Mouse (Mus musculus) brain, embryonic 18.5 days (tissue): Measurements from ENCODE around the gene Slc7a11.
A peak's percentile ranks its signal among the peaks of the same experiment; 100 is the strongest.

Source experiments
- DNase-seq: peaks from one replicate; pipeline ENCODE4 v3.0.0-alpha.2; 2012; ENCODE audit warnings: low read depth, low spot score

The Slc7a11 gene

DNA sequence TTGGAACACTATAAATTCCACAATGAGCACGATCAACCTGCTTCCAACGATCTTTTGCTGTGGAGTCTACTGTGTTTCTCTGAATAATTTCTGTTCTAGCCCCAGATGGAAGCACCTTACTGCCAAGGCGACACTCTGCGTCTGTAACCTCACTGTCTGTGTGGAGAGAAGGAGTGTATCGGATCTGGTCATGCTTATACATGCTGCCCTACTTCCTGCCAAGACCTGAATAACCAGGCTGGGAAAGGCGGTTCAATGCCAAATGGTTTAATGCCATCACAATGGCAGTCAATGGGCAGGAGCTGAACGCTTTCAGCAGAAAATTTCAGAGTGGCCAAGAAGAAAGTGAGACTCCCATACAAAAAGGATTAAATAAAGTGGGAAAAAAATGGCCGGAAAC lies 137.1 kb downstream of the Slc7a11 start:
- DNase-seq, result no peak

DNA sequence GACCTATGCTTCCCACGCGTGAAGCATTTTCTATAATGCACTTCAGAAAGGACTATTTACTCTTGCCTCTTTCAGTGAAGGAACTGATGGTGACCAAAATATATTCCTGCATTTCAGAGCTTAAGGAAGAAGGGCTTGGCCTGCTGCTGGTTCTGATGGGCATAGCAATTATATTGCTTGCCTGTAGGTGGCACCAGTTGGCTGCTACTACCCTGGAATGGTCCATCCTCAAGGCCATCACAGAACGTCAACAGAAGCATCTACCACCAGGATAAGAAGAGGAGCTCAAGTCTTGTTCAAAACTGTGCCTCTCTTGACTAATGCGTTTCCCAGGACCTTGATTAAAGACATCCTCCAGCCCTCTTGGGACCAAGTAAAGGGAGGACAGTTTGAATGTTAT lies 139.3 kb downstream of the Slc7a11 start:
- no peak for DNase-seq

DNA sequence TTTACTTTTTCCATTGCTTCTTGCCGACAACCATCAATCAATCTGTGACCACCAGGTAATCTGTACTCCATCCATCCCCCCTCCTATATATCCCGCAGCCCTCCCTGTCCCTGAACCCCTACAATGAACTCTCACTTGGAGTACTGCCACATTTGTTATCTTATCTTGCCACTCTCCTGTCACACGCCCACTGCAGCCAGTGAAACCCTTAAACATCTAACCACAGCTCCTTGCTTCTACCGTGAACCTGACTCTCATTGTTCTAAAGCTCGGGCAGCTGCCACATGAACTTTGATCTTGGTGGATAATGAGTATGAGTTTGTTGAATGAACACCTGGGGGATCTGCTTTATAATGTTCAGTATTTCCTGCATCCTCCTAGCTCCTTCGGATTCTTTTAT lies 140.8 kb downstream of the Slc7a11 start:
- DNase-seq, result no peak

DNA sequence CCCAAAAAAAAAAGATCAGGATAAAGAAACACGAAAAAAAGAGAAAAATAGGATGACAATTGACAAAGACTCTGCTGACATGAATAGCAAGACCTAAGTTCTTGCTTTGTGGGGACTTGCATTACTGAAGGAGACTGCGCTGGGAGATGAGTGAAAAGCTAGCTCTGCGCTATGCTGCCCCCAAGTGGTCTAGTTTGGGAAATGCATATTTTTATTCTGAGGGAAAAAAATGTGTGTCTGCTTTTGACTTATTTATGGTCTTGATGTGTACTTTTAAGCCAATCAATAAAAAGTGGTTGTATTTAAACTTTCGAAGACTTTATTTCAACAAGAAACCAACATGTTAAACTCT lies 142.5 kb downstream of the Slc7a11 start:
- peak; percentile 69 for DNase-seq

DNA sequence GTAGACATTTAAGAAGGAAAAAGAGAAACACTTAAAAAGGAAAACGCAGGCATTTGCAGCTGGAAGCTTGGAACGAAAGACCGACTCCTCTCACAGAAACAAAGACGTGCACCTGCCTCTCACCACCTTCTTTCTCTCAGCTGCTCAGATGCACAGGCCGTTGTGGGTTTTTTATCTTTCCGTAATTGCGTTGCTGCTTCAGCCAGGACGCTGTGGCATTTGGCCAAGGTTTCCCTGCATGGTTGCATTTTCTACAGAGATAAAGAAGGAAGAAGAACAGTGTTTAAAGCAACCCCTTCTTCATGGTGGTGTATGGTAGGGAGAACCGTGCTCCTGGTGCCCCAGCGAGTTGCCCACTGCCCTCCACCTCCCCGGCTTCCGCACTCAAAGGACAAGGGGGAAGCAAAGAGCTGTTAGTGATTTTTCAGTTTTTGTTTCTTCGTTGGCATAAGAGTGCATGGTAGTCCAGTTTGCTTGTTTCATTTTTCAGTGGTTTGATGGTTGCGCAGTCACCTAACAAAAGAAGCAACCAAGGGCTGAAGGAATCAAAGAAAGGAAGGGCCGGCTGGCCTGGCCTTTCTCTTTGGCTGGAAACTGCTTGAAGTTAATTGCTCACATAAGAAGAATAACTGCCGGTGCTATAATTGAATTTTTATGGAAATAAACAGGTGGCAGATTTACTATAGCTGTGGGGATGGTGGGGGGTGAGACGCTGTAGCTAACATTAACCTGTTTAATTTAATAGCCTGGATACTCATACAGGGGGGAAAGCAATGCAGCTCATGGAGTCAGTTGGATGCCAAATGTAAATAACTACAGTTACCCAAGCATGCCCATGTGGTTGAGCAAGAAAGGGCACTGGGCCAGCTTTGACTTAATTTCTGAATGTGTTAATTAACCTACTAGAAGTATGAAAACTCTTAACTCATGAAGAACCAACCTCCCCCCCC lies 143.1 kb downstream of the Slc7a11 start:
- DNase-seq, result no peak

DNA sequence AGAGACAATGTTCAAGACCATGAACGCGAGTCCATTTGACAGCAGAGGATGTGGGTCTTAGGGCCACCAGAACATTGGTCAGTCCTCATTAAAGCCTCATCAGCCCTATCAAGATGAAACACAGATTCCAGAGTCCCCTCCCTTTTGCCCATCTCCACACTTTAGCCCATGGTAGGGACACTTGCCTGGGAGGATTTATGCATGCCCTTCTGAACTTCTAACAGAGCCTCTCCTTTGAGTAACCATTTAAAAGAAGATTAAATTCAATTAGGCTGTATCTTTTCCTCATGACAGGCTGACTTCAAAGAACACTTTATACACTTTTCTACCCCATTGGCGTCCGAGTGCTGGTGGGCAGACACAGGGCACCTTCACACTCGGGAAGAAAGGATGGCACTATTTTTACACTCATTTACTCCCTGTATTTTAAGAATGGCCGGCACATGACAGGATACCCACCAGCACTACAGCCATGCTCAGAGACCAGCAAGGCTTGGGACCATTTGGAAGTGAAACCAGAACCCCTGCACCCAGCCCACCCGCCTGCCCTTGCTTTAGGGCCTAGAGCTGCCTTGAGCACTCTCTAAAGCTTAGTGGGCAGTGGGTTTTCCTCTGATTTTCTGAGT lies 144.9 kb downstream of the Slc7a11 start:
- no peak for DNase-seq

DNA sequence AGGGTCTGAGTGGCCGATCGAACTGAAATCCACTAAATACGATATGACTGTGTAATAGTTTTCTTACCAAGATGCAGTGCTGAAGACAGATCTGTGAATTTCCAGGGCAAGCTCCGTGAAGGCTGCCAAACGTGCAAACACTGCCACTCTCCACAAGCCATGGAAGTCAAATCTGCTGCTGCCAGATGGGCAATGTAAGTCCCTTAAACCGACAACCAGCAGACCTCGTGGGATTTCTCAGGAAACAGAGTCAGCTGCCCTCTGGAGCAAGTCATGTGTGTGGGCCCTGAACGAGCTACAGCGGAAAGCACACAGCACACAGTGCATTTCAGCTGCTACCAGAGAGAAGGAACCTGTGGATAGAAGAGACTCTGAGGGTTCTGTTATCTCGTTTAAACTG lies 146.5 kb downstream of the Slc7a11 start:
- no peak for DNase-seq

DNA sequence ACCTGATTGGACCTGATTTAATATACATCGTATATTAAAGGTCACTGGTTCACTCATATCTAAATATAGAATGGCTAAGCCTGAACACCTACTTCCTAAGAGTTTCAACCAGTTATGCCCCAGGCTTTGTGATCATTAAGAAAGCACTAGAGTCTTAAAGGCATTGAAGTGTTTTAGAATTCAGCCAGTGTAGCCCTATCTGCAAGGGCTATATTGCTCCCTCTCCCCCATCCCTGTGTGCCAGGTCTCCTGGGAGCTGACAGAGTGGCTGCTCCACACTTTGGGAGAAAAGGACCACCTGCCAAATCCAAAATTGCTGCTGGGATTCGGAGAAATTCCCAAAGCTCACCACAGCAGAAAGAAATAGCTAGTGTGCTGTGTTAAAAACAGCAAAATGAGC lies 168.4 kb downstream of the Slc7a11 start:
- DNase-seq, result no peak

DNA sequence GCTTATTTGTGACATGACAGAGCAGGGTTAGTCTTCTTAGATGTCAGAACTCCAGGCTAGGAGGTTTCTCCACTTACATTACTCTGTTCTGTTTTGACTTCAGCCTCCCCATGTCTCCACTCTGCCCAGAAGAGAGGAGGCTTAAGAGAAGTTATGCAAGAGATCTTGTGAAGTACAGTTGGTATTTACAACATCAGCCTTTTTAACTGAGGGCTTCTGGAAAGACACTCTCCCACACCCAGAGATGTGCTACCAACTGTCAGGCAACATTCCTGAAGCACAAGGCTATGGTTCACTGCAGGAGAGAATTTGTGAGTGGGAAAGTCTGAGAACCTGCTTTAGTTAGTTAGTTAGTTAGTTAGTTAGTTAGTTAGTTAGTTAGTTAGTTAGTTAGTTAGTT lies 171.2 kb downstream of the Slc7a11 start:
- DNase-seq, result no peak

DNA sequence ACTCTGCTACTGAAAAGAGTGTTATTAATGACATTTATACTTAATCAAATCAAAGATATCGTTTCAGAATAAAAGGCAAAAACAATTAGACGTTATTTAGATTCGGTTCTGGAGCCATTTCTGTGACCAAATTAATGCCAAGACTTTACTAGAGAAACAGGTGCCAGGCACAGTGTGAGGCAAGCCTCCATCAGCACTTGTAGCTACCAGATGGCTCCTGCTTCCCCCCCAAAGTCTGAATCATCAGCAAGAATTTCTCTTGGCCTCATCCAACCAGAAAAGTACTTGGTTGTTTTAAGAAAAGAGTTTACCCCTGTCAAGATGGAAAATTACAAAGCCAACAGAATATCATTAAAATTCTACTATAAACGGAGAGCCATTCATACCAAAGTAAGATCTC lies 173.7 kb downstream of the Slc7a11 start:
- peak; percentile 28 for DNase-seq

DNA sequence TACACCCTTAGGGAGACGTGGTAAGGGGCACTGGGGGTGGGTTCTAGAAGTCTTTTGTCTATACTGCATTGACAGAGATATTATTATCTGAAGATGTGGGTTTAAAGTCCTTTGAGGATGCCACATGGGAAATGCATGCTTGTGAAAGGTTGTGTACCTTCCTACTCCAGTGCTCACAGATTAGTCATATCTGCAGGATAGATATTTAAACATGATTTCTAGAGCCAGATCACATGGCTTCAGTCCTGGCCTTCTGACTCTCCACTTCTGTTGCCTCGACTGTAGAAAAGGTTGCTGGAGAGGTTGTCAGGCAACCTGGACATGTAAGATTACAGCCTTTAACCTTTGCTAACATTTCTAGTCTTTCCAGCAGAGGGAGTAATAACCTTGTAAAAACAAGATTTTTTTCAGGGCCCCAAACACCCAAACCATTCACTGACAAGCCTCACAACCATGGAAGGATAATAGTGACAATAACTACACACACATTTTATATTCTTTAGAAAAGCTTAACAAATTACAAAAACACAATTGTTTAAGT lies 180.8 kb downstream of the Slc7a11 start:
- no peak for DNase-seq

DNA sequence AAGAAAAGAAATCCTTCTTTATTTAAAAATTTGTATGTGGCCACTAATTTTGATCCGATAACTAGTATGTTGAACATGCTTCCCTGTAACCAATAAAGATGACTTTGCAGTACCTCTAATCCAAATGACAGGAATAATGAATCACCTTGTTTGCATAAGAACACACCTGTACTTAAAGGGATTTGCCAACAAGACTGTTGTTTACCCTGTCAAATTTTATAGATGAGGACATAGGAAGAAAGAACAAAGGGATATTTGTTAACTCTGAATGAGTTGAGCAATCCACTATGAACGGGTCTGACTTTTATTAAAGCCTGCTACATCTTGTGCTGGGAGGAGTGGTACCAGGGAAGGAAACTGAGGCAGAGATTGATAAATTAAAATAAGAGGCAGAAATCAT lies 181.3 kb downstream of the Slc7a11 start:
- DNase-seq, result no peak

DNA sequence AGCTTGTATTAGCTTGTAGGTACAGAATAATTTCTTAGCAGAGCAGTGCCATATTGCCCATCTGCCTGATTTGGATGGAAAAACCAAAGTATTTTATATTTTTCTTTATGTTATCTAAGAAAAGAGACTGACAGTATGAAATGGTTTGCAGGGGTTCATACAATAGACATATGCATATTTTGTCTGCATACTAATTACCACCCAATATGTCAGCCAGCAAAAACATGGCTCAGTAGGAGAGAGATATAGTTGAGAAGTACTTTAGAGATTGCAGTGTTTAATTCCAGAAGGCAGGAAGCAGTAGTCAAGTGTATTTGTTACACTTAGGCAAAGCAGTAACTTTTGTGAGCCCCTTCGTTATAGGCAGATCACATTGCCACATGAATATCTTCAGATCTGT lies 182.7 kb downstream of the Slc7a11 start:
- no peak for DNase-seq

DNA sequence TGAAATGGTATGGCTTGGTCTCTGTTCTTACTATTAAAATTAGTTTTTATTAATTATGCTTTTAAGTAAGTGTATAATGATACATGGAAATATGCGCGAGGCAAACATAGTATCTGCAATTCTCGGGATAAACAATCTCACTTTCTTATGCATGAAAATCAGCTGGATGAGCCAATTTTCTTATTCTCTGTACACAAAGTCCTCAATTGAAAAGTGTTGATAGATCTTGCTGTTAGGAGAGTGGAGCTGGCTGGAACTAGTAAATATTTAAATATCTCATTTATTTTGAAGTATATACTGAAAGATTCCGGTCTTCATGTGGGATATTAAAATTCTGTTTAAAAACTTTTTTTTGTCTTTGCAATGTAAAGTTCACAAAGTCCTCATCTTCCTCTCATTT lies 184.6 kb downstream of the Slc7a11 start:
- DNase-seq, result no peak

DNA sequence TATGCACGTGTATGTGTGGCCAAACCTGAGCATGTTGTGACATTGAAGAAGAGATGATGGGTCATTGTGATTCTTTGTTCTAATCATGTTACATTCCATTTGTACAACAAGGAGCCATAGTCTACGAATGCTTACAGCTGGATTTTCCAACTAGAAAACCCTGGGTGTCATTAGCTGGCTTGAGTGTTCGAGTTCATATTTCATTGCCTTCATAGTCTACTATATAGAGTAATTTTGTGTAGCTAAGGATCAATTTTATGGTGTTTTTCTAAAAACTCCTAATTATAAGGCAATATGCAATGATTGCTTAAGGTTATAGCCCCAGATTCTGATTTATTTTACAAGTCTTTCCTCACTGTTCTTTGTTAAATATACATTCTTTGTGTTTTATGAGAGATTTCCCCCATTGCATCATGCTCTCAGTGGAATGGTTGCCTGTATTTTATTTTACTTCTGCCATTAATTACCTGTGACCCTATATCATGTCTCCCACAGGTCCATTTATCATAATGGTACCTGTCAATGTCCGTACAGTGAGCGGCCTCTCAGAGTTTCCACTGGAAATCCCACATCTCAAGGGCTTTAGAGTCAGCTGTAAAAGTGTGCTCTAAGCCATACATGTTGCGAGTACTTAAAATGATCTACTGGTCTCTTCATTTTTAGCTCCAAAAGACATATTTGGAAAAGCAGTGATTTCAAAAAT lies 193.7 kb downstream of the Slc7a11 start:
- DNase-seq, result no peak

DNA sequence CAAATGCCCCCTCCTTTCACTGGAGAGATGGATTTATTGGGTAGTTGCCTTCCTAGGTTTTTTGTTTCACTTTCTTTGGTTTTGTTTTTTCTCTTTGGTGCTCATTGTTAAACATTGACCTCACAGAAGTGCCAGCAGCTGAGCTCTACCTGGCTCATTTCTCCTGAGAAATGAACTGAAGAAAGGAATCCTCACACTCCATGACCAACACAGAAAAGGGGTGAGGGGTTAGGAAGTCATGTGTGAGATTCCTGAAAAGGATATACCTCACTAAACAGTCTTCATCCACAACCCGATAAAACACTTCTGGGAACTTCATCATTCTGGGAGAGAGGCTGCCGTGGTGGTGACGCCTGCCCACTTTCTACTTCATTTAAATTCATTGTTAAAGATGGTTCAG lies 207.4 kb downstream of the Slc7a11 start:
- DNase-seq, result no peak

DNA sequence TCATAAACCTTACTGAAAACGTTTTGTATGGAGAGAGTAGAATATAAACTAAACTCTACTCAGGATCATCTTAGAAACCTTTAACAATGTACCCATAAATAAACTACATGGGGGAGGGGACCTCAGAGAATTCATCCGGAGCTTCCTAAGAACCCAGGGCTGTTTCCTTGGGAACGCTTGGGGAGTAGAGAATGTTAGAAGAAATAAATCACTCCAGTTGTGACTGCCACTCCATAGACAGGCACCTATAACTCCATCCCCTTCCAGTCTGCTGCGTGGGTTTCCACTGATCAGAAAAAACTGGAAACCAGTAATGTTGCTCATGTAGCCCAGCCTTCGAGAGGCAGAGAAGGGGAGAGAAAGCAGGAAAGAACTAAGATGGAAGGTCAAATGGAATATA lies 210.3 kb downstream of the Slc7a11 start:
- DNase-seq, result no peak

DNA sequence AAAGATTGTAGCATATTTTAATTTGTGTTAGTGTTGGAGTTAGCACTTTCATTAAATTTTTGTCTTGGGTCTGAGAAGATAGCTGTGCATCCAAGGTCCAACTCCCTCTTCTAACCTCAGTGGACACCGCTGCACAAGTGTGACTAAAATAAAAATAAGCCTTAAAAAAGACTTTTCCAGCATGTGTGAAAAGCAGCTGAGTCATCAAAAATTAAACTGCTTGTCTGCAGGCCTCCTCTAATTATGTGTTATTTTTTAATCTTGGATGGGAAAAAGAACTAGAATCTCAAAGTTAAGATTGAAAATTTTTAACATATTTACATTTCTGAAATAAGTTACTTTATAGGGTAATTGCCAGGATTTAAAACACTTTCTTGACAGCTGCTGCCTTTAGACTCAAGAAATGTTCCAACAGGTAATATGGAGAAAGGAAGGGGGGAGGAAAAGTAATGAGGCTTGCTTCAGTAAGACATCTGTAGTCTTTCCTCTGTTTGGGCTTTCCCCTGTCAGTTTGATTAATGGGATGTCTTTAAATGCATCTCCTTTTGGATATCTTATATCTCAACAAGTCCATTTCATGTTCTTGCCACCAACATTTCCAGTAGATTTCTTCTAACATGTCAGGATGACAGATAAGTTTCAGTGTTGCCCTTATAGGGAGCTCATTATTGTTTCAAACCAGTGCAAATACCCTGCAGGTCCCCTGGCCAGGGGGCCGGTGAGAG lies 218.9 kb downstream of the Slc7a11 start:
- no peak for DNase-seq

DNA sequence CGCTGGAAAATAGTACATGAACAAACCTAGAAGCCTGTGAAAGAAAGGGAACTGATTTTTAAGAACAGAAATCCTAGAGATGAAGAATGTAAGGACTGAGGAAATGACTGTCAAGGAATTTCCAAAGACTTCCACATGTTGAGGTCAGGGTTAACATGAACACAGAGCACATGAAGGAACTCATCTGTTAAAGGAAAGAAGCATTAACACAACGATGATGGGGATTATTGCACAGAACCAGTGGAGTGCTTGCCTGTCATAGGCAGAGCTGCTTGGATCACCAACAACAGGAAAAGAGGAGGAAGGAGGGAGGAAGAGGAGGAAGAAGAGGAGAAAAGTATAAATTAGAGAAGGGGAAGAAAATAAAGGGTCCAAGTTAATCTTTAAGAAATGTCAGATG lies 223.0 kb downstream of the Slc7a11 start:
- DNase-seq, result no peak

DNA sequence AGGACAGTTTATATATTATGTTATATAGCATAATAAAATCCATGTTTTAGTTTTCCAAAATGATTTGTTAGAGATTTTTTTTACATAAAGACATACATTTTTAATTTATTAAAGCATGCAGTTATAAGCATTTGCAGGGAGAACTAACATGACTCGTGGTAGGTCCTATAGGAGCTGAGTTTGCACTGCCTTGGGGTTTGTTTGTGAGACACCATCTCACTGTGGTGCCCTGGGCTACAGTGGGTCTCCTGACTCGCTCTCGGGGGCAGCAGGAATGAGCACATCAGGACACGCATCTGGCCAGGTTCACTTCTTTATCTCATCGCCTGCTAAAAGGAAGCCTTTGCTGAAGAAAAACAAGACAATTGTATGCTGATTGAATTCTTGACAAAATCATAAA lies 257.0 kb downstream of the Slc7a11 start:
- no peak for DNase-seq

DNA sequence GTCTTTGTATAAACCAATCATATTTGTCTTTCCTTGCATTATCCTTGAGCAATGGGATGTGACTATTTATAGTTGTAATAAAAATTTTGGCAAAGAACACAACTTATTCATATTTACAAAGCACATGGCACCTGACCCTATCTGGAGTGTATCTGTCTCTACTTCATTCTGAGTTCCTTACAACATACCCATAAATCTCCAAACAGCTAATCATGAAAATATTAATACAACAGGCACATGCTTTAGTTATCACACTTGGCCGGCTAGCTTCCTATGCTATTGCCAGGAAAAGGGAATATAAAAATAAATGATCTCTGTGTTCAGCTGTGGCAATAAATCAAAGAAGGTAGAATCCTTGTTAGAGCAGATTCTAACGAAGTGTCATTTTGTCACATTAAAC lies 257.5 kb downstream of the Slc7a11 start:
- no peak for DNase-seq

DNA sequence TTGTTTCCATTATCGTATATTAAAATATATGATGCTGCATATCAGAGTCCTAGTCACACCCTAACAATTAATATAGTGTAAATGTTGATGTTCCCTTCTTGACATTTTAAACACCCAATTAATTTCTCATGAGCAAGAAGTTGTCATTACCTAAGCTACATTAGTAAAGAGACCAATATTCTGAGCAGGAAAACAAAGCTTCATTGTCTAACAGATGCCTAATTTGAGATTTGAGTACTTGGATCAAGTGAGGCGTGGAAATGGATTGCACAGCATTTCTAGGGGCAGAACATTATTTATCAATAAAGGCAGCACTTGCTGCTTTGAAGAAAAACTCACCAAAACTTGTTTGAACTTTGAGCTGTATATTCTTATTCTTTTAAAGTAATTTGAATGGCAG lies 282.7 kb downstream of the Slc7a11 start:
- no peak for DNase-seq
